Mouse (Mus musculus): Measurements from ENCODE around the gene Gls2.
A peak's percentile ranks its signal among the peaks of the same experiment; 100 is the strongest.

GRCm38 (mm10) chr10:128253677-128254255 is 59.5 kb downstream of the Gls2 start, which contains the start of gene Apon:
- TF ChIP-seq POLR2A (IDR thresholded peaks at IDR 0.05; ENCODE audit: insufficient read length, low read depth) (no peak), MYOD1 (IDR thresholded peaks at IDR 0.05; ENCODE audit: control insufficient read depth in 1 of 3, insufficient read length in 2 of 3, low read depth in 2 of 3) (no peak), TCF3 (IDR thresholded peaks at IDR 0.05; ENCODE audit: insufficient read length, low read depth) (no peak), MAX (IDR thresholded peaks at IDR 0.05; ENCODE audit: low read depth) (no peak), USF1 (IDR thresholded peaks at IDR 0.05; ENCODE audit: low read depth) (no peak), SRF (IDR thresholded peaks at IDR 0.05; ENCODE audit: control insufficient read depth, insufficient read length, low read depth) (no peak), CEBPB (IDR thresholded peaks at IDR 0.05; ENCODE audit: insufficient read depth, poor library complexity, severe bottlenecking) (0 out of 2 replicates have a peak, but pooled peaks have one; percentile 31), REST (IDR thresholded peaks at IDR 0.05; ENCODE audit: insufficient read depth, insufficient read length) (no peak), POLR2AphosphoS2 (IDR thresholded peaks at IDR 0.05; ENCODE audit: insufficient read length, low read depth) (no peak), TCF12 (IDR thresholded peaks at IDR 0.05; ENCODE audit: insufficient read depth, poor library complexity, severe bottlenecking) (no peak), MYOG (IDR thresholded peaks at IDR 0.05; ENCODE audit: control insufficient read depth in 1 of 3, insufficient read depth in 1 of 3, insufficient read length in 2 of 3, low read depth in 2 of 3) (no peak), E2F4 (IDR thresholded peaks at IDR 0.05; ENCODE audit: insufficient read depth) (no peak)
